Mouse (Mus musculus) v-Abl transformed pro-B cells (cell line): Measurements from ENCODE around the gene Oaz2.

Experiments
- in situ Hi-C, 2 experiments: fragments of 400-800 bp; cut with MboI; formaldehyde crosslinking; loops; one replicate each; pipeline ENCODE4 v1.15.1; 2025; ENCODE audit not compliant: unreplicated experiment in 2 of 2

The Oaz2 gene

DNA sequence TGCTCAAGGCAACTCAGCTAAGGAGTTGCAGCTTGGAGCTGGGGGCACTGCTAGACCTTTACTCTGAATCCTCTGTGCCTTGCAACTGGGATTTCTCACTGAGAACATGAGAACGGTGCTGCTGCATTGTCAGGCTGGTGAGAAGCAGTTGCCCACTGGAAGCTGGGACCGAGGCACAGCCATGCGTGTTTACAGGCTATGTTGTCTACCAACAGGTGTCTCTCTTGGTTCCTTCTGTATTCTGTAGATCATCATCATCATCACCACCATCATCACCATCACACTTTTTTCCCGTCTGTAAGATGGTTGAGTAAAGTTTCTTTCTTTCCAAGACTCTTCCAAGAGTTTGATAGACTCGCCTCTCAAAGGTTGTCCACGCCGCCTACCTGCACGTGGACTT is at the start of gene Oaz2:
Gene Oaz2, plus strand, starts transcription at position 301 of the 400 bp plus-strand sequence.
- in situ Hi-C loops, result loop anchor here (10.0 to 25.0 kb wide), 3 partner anchors 155 to 1307 kb away; partner anchors contain the start of genes Ankdd1a (in 1 of the 2) and Lactb (in 1 of the 2)

DNA sequence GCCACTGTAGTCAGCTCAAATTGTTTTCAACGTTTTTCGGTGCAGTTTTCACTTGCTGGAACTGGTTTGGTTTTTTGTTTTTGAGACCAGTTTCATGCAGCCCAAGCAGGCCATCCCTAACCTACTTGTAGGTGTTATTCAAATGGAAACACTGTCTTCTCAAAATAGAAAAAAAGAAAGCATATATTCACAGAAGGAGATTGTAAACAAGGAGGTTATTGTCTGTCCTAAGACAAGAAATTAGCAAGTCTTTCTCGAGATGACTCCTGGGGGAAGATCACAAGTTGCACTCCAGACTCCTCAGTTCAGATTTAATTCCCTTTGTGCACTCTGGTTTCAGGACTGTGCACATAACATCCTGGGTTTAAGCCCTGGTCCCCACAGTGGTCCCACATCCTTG is 48.5 kb upstream of the Oaz2 start:
- in situ Hi-C loops, result no loop called here

DNA sequence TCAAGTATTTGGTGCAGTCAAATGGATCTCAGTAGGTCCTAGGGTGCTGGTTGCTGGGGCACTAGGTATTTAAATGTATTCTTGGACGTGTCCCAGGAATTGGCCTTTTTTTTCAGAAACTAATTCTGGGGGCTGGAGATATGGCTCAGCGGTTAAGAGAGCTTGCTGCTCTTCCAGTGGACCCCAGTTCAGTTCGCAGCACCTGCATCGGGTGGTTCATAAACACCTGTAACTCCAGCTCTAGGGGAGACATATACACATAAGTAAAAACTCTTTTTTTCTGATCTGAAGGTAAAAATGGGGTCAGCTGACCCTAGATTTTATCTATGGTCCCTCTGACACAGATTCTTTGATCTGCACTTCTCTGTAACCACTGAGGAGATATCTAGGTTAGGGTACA is 46.6 kb upstream of the Oaz2 start:
- in situ Hi-C loops, result no loop called here

DNA sequence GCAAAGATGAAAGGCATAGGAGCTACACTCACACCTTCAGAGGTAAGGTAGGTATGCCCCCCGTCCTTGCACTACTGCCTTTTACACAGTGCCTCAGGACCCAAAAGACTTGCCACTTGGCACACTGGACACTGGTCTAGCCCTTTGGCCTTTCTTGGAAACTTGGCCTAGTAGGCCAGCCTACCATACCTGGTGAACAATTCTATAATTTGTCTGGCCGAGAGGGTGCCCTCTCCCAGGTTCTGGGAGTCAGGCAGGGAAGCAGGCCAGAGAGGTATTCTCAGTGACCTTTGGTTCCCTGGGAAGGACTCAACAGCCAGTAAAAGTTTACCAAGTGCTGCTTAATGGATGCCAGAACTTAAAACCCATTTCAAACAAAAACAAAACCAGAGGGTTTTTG is 46.1 kb upstream of the Oaz2 start:
- in situ Hi-C loops, result no loop called here

DNA sequence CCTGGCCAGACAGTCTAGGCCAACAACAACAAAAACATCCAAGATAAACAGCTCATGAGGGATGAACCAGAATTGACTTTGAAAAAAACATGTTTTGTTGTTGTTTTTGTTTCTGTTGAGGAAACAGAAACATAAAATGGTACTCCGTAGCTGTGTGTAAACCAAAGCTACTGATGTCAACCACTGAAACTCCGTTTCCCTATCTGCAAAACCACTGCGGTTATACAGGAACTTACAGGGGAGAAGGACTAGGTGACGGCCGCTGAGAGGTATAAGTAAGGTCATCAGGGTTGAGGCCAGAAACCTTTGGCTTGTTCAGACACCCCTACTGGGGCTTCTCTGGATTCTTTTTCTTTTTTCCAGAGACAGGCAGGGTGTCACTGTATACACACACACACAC is 45.0 kb upstream of the Oaz2 start:
- in situ Hi-C loops, result no loop called here

DNA sequence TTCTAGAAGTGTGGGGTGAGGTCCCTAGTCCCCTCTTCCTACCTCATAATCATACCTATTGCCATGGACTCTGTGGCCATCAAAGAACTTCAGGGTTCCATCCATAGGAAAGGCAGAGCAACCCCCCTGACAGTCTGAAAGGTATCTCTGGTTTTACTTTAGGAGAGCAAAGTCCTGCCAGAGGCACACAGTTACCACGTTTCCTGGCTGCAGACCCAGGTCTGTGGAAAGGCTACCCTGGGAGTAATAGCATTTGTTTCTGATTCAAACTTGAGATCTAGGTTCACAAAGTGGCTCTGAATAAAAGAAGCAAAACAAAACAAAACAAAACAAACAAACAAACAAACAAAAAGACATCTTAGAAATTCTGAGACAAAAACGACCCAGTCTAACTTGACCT is 43.5 kb upstream of the Oaz2 start:
- in situ Hi-C loops, result no loop called here

DNA sequence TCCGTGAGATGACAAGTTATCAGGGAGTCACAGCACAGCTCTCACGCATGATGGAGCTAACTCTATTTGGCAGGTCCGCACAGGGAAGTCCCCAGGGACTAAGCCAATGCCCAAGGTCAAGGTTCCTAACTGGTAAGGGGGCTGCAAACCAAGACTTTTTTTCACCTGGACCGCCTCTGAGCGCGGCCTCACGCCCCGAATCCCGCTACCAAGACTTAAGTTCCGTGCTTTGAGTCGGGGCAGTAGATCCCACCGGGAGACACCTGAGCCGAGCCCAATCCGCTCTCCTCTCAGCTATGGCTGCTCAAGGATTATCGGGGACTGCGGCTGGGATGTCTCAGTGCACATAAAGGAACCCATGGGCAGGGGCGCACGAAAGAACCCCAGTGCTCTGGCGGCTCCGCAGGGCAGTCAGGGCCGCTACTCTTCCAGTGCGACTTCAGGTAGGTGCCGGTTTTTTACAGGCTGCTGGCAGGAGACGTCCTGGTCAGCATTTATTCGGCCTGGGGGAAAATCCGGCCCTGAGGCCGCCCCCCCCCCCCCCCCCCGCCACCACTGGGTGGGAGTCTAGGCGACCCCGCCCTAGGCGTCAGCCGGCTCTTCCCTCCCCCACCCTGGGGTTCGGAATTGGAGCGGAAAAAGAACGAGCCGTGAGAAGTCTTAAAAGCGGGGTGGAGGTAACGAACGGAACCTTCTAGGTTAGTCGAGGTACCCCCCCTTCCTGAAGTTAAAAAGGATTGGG is 38.6 kb upstream of the Oaz2 start, which contains the start of gene Rbpms2:
Gene Rbpms2, plus strand, starts transcription at position 624 of the 742 bp plus-strand sequence.
- in situ Hi-C loops, result no loop called here

DNA sequence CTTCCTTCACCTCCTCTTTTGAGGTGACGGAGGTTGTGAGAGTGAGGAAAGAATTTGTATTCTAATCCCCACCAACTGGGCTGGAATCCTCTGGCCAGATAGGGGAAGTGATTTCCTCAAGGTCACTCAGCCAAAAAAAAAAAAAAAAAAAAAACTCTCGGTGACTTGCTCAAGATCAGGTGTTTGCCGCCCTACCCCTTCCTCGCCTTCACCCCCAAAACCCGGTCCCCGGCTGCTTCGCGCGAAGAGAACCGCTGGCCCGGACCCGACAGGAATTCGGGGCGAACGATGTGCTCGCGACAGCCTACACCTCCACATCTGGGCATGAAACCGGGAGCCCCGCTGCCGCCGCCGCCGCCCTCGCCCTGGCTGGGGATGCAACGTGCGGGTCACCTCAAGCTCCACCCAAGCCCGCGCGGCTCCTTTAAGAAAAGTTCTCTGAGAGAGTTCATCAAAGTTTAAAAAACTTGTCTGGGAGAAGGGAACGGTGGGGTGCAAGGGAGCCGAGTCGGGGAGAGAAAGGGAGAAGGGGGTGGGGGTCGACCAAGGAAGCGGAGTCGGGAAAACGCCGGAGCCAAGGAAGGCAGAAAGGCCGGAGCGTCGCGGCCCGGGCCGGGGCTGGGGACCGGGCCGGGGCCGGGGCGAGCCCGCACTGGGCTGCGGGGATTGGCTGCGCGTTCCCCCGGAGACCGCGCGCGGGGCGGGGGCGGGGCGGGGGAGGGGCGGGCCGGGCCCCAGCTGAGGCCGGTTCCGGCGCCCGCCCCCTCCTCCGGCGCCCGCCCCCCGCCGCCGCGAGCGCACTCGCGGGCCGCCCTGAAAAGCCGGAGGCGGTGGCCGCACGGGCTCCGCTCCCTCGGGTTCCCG is 37.8 kb upstream of the Oaz2 start:
- in situ Hi-C loops, result no loop called here

DNA sequence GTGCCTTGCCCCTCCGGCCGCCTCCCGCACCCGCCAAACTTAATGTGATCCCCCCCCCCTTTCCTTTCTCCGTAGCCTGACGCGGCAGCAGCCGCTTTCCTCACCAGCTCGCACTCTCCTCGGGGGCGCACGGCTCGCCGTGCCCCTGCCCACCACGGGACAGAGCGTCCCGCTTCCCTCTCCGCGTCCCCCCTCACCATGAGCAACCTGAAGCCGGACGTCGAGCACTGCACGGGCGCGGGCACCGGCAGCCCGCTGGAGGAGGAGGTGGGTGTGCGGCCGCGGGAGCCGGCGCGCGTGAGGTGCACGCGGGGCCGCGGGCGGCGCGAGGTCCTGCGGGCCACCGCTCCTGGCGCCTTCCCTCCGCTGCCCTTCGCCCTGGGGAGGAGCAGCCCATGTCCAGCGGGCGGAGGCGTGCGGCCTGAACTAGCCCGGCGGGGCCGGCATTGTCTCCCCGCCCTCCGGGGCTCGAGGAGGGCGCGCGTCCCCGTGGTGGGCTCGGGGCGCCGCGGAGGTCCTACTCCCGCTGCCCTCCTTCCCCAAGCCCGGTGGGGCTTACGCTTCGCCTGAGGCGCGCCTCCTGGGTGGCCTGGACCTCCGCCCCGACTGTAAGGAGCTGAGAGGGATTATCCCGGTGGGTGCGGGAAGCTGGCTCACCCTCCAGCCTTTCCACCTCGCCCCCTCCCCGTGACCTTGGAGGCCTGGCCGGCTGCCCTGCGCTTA is 37.0 kb upstream of the Oaz2 start:
- in situ Hi-C loops, result no loop called here

DNA sequence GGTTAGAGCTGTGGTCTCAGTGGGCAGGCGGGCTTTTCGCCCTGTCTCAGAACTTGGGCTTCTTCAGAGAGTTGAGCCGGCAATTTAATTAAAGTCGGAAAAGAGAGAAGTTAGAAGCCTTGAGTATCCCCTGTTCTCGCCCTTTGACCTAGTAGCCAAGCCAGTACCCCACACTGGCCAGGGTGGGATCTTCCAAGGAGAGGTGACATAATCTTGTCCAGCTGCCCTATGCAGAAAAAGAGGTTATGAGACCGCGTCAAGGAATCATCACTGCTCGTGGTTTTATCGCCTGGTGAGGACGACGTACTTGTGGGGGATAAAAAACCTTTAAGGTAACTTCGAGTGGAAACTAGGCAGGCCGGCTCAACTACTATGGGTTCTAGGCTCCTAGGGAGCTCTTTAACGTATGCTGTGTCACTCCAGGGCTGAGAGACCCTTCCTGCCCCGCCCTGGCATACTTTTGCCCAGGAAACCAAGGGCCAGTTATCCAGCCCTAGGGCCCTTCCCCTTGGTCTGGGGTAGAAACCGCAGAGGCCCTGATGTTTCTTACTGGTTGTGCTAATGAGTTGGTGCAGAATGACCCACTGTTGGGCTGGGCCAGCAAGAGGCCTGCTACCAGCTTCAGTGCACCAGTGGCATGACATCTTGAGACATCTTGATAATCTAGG is 36.3 kb upstream of the Oaz2 start:
- in situ Hi-C loops, result no loop called here

DNA sequence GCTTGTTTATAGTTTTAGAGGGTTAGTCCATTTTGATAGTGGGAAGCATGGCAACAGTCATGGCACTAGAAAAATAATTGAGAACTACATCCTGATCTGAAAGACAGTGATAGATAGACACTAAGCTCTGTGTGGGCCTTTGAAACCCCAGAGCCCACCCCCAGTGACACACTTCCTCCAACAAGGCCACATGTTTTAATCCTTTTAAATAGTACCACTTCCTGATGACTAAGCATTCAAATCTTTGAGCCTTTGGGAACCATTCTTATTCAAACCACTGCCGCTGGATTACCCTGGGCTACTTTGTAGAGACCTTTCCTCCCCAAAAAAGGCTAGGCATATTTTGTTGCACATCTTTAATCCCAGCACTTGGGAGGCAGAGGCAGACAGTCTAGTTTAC is 32.0 kb upstream of the Oaz2 start:
- in situ Hi-C loops, result no loop called here

DNA sequence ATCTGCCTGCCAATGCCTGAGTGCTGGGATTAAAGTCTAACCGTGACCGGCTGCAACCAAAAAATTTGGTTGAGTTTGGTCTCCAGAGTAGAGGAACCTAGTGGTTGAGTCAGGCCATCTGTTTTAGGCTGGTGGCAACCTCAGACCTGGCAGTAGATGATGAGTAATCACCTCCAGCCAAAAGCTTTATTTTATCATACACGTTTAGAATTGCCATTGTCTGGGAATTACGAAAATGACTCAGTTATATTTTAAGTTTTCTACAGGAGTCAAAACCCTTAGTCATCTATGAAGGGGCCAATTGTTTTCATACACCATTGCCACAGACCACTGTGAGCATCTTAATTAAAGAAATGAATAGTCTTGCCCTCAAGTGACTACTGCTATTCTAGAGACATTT is 30.9 kb upstream of the Oaz2 start:
- in situ Hi-C loops, result no loop called here

DNA sequence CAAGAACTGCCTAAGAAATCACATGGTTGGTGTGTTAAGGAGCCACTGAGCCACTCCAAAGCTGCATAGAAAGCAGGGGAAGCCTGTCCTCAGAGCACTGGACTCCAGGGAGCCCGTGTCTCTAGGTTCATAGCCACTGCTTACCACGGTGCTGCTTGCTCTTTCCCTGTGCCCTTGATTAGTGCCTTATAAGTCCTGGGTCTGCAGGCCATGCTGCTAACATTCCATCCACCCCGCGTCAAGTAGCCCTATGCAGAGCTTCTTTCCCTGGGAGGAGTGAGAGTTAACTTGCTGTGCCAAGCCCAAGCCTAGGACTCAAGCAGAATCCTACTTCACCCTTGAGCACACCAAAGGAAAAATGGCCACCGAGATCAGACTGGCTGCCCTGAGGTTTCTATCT is 28.7 kb upstream of the Oaz2 start:
- in situ Hi-C loops, result no loop called here

DNA sequence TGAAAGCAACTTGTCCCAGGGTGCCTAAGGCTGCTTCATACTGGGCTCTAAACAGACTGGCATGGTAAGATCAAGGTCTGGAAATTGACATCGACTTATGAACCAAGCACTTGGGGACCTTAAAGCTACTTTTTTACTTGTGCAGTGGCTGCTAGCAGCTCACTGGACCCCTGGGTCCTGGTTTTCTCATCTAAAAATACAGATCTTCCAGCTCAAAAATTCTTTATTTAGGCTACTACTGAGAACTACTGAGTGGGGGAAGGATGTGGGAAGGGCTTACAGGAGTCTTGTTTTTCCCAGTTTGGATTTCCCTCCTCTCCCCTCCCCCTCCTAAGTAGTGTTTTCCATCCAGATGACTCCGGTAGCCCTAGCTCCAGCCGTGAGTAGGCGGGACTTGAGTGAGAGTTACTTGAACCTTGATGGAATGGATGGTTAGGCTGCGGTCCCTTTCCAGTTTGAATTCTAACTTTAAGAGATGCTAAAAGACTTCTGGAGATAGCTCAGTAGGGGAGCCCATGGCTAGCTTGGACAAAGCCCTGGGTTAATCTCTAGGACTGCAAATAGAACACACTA is 26.9 kb upstream of the Oaz2 start:
- in situ Hi-C loops, result no loop called here

DNA sequence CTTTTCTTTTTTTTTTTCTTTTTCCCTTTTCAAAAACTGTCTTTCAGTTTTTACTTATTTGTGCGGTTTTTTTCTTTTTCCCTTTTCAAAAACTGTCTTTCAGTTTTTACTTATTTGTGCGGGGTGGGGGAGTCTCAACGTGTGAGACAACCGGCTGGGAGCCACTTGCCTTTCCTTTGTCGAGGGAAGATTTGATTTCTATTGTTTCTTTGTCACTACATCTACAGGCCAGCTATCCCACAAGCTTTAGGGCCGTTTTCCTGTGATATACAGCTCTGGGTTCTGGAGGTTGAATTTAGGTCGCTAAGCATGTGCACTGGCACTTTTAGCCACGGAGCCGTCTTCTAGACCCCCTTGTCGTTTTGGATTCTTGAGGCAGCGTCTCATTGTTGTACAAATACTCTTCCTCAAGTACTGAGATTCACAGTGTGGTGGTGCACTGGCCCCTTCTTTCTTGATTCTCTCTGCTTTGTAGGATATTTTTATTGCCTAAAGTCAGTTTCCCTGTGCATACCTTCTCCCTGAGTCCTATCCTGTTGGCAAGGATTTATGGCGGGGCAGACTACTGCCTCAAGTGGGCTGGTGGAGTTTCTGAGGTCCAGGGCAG is 26.3 kb upstream of the Oaz2 start:
- in situ Hi-C loops, result no loop called here

DNA sequence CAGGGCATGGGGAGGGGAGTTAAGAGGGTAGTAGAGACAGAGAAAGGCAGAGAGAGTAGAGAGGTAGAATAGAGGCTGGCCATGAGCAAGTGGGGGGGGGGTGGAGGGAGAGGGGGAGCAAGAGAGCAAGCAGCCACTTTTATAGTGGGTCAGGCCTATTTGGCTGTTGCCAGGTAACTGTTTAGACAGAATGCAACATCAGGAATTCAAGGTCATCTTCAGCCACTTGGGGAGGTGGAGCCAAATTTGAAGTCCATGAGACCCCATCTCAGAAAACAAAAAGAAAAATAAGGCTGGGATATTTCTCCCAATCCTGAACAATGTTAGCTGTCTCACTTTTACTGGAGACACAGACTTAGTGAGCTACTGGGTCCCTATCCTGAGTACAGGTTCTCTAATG is 25.3 kb upstream of the Oaz2 start:
- in situ Hi-C loops, result no loop called here

DNA sequence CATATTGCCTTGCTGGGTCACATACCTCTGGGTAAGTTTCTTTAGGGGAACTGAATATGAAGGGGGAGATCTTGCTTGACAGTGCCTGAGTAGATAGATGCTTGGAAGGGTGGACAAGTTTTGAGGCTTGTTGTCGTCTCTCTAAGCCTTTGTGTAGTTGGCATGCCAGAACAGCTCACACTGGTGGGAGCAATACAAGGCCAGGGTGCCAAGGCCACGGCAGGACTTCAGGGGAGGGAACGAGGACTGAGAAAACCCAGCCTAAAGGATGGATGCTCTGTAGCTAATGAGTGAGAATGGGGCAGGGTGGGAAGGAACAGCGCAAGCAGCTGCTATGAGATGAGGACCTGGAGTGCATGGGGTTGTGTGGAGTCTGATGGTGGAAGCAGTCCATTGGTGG is 22.8 kb upstream of the Oaz2 start:
- in situ Hi-C loops, result no loop called here

DNA sequence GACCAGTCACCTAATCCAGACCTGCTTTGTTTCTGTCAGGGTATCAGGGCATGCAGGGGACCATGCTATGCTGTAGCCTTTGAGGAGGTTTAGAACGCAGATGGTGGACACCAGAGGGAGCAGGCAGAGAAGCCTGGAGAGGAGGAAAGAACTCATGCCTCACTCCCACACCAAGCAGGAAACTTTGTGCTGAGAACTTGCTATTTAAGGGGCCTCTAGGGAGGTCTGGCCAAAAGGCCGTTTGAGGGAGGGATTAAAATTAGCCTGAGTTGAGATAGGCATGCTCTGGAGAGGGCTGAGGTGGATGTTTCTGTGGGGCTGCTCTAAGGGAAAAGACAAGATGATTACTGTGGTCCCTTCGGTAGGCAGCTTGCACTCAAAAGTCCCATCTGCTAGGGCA is 21.8 kb upstream of the Oaz2 start:
- in situ Hi-C loops, result no loop called here

DNA sequence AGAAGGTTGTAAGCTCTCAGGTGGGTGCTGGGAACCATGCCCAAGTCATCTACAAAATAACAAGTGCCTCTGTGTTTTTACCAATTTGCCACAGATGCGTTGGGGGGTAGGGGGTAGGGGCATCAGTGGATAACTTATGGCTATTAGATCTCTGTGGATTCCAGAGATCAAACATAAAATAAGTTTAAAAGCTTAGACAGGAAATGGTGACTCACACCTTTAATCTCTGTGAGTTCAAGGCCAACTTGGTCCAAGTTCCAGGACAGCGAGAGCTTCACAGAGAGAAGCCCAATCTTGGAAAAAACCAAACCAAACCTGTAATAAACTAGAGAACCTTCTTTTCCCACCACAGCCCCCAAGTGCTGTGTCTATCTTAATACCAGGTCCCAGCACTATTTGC is 21.0 kb upstream of the Oaz2 start:
- in situ Hi-C loops, result no loop called here

DNA sequence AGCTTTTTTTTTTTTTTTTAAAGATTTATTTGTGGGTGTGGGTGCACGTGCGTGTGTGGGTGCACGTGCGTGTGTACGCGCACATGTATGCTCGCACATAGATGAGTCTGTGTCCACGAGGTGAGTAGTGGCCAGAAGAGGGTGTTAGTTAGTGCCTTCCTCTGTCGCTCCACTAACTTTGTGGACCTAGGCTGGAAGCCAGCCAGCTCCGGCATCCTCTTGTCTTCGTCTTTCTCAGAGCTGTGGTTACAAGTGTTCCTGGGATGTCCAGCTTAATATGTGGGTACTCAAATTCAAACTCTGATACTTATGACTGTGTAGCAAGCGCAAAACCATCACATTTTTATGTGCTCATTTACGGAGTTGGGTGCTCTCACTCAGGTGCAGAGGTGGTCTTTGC is 19.1 kb upstream of the Oaz2 start:
- in situ Hi-C loops, result no loop called here
